Mouse (Mus musculus) forebrain, embryonic 16.5 days (tissue): ENCODE measurements around the gene Kdm3a. TPM values are rescaled to one million over a fixed set of nuclear protein-coding genes. Genes with fewer than 3 reads are reported as not detected.

Experiments
- ATAC-seq: fragments of 200-750 bp; cut with Nextera tagmentation; 2 replicates; pipeline ENCODE4 v1.8.0; 2017; ENCODE audit warnings: mild to moderate bottlenecking, moderate library complexity
- H3K27ac ChIP-seq: fragments of 300-500 bp; sonication (generic); 2 replicates; pipeline ENCODE4 v1.5.1; 2014; ENCODE audit warnings: low read length, control low read depth
- H3K27me3 ChIP-seq: fragments of 300-500 bp; sonication (generic); replicated peaks from 2 replicates; pipeline ENCODE4 v1.6.1; 2014; ENCODE audit warnings: low read length; ENCODE audit not compliant: control insufficient read depth, insufficient read depth
- H3K36me3 ChIP-seq: fragments of 300-500 bp; sonication (generic); 2 replicates; pipeline ENCODE4 v1.6.1; 2014; ENCODE audit not compliant: control insufficient read depth, insufficient read depth
- H3K4me1 ChIP-seq: fragments of 300-500 bp; sonication (generic); replicated peaks from 2 replicates; pipeline ENCODE4 v1.6.1; 2014; ENCODE audit warnings: low read length; ENCODE audit not compliant: control insufficient read depth, insufficient read depth
- H3K4me2 ChIP-seq: fragments of 300-500 bp; sonication (generic); 2 replicates; pipeline ENCODE4 v1.6.1; 2014; ENCODE audit warnings: mild to moderate bottlenecking, low read length, control low read depth
- H3K4me3 ChIP-seq: fragments of 300-500 bp; sonication (generic); replicated peaks from 2 replicates; pipeline ENCODE4 v1.5.1; 2014; ENCODE audit warnings: mild to moderate bottlenecking, low read length, control low read depth
- H3K9ac ChIP-seq: fragments of 300-500 bp; sonication (generic); replicated peaks from 2 replicates; pipeline ENCODE4 v1.6.1; 2014; ENCODE audit warnings: low read depth, low read length, control low read depth
- H3K9me3 ChIP-seq: fragments of 300-500 bp; sonication (generic); 2 replicates; pipeline ENCODE4 v1.6.1; 2016; ENCODE audit warnings: low read length; ENCODE audit not compliant: control insufficient read depth
- WGBS: fragments of 180-500 bp; shearing (Covaris S2); extraction: QIAGEN DNeasy Blood & Tissue Kit; methylation state at CpG from one replicate; pipeline ENCODE4 v1.1.7; 2014; 5-methylcytosine and 5-hydroxymethylcytosine counted together
- polyA plus RNA-seq: library from polyadenylated mRNA; unstranded; fragments of >200 nt; fragmentation: Nextera tagmentation; extraction: Ambion mirVana; gene quantifications from 2 replicates; pipeline ENCODE4 v1.2.1, GENCODE M21; 2015

Kdm3a gene
- polyA plus RNA-seq, 1 experiment from 2014 or later: 60.1 TPM

DNA sequence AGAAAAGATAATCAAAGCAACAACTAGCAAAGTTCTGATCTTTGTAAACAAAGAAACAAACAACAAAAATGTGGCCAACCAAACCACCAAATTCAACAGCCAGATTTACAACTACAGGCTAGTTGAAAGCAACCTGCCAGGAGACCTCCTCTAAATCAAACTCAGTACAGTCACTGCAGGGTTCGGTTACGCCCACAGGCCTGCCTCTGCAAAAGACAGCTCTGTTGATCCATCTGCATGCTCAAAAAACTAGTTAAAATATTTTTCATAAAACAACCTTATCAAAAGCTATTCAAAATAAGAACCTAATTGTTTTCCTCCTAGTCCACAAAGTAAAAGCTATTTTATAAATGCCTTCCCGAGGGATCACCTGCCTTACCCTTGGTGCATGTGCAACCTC, 25.0 kb downstream of the Kdm3a start:
- 86% methylated on average over 3 of the region's 3 CpGs for WGBS
- no peaks in the 10 kb centered on the region for H3K9me3 ChIP-seq
- no peak overlapping the region for H3K27ac ChIP-seq
- no peaks in the 10 kb centered on the region for H3K27me3 ChIP-seq
- H3K4me3 ChIP-seq: no peak overlapping the region
- no peak overlapping the region for H3K4me2 ChIP-seq
- H3K36me3 ChIP-seq: peaks cover 33% of the 10 kb centered on the region
- ATAC-seq: no peak
- no peaks in the 10 kb centered on the region for H3K4me1 ChIP-seq
- no peak overlapping the region for H3K9ac ChIP-seq

DNA sequence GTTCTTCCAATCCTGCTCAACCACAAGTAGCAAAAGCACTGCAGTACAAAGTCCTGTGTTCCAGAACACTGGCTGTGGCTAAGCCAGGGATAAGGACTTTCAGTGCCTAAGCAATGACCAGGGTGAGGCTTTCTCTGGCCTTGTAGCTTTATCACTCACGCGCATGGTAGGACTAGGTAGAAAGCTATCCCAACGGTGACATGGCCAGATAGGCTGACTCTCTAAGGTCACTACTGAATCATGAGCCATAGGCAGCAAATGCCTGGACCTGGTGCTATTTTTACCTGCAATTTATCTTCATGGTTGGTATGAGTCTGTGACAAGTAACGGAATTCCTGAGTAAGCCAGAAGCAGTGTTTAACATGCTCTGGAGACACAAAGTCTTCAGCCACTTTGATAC, 42.6 kb downstream of the Kdm3a start:
- no peak overlapping the region for H3K4me3 ChIP-seq
- no peak overlapping the region for H3K27ac ChIP-seq
- no peak overlapping the region for H3K4me2 ChIP-seq
- peaks cover 65% of the 10 kb centered on the region for H3K36me3 ChIP-seq
- H3K27me3 ChIP-seq: no peaks in the 10 kb centered on the region
- H3K4me1 ChIP-seq: no peaks in the 10 kb centered on the region
- no peaks in the 10 kb centered on the region for H3K9me3 ChIP-seq
- ATAC-seq: no peak
- WGBS: 95% methylated on average over 4 of the region's 4 CpGs
- no peak overlapping the region for H3K9ac ChIP-seq

DNA sequence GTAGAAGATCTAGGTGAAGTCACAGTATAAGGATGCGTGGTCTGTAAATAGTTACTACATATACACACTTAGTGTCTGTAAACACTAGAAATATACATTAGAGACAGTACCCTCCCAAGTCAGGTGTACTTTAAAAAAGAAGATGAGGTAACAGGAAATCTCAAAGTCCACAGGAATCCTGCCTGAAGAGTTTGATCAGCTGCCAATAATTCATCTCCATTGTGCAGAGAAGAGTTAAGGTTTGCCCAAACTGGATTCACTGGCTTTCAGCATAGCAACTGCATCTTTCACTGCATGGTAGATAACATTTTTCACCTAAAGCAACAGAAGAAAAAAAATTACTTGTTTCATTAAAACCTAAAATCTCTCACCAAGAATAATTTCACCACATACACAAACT, 43.4 kb downstream of the Kdm3a start:
- H3K9me3 ChIP-seq: no peaks in the 10 kb centered on the region
- 93% methylated on average over 1 of the region's 1 CpGs for WGBS
- H3K36me3 ChIP-seq: peaks cover 62% of the 10 kb centered on the region
- no peak overlapping the region for H3K9ac ChIP-seq
- no peak overlapping the region for H3K4me3 ChIP-seq
- no peak overlapping the region for H3K27ac ChIP-seq
- ATAC-seq: no peak
- H3K27me3 ChIP-seq: no peaks in the 10 kb centered on the region
- no peaks in the 10 kb centered on the region for H3K4me1 ChIP-seq
- H3K4me2 ChIP-seq: no peak overlapping the region

DNA sequence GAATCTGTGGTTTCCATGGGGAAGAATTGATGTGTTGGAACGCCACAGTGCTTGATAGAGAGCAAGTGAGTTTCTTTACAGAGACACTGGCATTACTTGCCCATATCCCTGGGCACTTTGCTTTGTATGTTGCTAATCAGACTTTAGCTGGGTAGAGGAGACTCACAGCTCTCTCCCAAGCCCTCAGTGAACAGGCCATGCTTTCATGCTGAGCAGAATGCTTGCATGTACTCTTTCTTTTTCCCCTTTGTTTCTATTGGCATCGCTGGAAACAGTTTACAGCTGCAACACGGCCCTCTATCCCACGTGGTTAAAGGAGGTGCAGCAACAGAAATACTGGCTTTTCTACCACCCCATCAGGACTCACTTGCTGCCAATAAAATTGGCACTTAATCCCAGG, 49.6 kb downstream of the Kdm3a start:
- Histone ChIP-seq H3K4me1 (no peaks in the 10 kb centered on the region; the same call in 1 of the 2 replicates), H3K4me3 (no peak overlapping the region), H3K27ac (no peak overlapping the region), H3K4me2 (no peak overlapping the region), H3K9ac (no peak overlapping the region), H3K9me3 (no peaks in the 10 kb centered on the region), H3K36me3 (peaks cover 17% of the 10 kb centered on the region), H3K27me3 (no peaks in the 10 kb centered on the region)
- ATAC-seq: peak; percentile 54
- 45% methylated on average over 4 of the region's 4 CpGs for WGBS

DNA sequence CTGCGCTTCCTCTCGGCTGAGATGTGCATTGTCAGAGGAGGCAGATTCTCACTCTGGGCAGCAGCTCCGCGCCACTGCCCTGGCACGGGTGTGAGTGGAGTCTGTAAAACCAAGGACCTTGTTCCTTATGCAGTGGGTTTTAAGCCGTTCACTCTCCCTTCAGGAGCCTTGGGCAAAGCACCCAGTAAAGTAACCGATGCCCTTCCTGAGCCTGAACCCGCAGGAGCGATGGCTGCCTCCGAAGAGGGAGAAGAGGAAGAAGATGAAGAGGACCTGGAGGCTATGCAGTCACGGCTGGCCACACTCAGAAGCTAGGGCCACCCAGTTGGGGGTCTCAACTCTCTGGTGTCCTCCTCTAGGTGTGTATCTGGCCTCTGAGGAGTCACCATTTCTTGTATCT, 53.3 kb downstream of the Kdm3a start:
- Histone ChIP-seq H3K27me3 (no peaks in the 10 kb centered on the region), H3K27ac (no peak overlapping the region), H3K9ac (no peak overlapping the region), H3K4me1 (no peaks in the 10 kb centered on the region; the same call in 1 of the 2 replicates), H3K9me3 (no peaks in the 10 kb centered on the region), H3K4me3 (no peak overlapping the region), H3K36me3 (peaks cover 4% of the 10 kb centered on the region), H3K4me2 (no peak overlapping the region)
- ATAC-seq: no peak
- WGBS: 91% methylated on average over 10 of the region's 11 CpGs

DNA sequence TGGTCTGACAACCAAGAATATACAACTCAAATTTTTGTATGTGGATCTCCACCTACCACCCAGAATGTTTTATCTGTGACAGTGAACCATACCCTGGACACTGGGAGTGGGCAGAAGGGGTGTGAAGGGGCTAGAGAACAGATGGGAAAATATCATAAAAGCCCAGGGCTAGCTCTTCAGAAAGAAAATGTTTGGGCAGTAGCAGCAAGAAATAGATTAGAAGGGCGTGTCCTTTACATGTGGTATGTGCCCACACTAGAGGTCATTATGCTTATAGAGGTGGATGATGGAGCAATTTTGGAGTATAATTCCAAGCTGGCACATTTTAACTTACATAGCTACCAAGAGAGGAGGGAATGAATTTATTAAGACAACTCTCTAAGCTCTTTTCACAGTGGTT, 57.4 kb downstream of the Kdm3a start:
- H3K27ac ChIP-seq: no peak overlapping the region
- no peaks in the 10 kb centered on the region for H3K27me3 ChIP-seq
- H3K9me3 ChIP-seq: no peaks in the 10 kb centered on the region
- no peak overlapping the region for H3K4me3 ChIP-seq
- 93% methylated on average over 1 of the region's 1 CpGs for WGBS
- no peak for ATAC-seq
- peaks cover 2% of the 10 kb centered on the region for H3K36me3 ChIP-seq
- H3K4me1 ChIP-seq: no peaks in the 10 kb centered on the region
- no peak overlapping the region for H3K9ac ChIP-seq
- H3K4me2 ChIP-seq: no peak overlapping the region

DNA sequence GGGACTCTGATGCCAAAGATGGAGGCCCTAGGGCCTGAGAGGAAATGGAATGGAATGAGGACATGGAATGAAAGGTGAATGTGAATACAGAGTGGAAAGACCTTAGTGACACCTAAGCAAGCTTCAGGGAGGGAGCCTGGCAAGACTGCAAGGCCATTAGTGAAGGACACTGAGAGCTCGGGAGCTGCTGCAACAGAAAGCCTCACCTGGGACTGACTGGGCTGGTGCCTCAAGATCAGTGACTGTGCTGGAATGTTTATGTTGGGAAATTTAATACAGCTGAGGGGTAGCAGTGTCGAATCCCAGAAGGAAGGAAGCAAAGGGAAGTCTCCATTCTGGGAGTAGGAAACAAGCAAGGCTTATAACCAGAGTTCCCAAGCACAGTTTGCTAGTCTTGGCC, 63.8 kb downstream of the Kdm3a start:
- no peak overlapping the region for H3K4me3 ChIP-seq
- 84% methylated on average over 2 of the region's 2 CpGs for WGBS
- no peak overlapping the region for H3K9ac ChIP-seq
- H3K4me1 ChIP-seq: no peaks in the 10 kb centered on the region
- H3K4me2 ChIP-seq: no peak overlapping the region
- peaks cover 2% of the 10 kb centered on the region; the same call in 1 of the 2 replicates for H3K36me3 ChIP-seq
- no peaks in the 10 kb centered on the region for H3K9me3 ChIP-seq
- no peak overlapping the region for H3K27ac ChIP-seq
- no peak for ATAC-seq
- no peaks in the 10 kb centered on the region for H3K27me3 ChIP-seq

DNA sequence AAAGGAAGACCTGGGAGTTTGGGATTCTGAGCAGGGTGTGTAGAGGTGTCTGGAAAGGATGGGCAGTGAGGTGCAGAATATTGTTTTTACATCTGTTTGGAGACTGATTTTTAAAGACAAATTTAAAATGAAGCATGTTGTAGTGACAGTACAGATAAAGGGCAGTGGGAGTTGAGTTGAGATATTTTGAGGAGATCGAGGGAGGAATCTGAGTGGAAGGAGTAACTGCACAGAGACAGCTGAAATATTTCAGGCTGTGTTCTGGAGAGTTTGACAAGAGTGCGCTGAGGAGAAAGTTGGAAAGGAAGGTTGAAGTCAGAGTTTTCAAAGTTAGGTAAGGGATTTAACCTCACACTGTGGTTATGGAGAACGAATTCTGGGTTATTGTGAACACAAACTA, 64.2 kb downstream of the Kdm3a start:
- Histone ChIP-seq H3K4me3 (no peak overlapping the region), H3K4me2 (no peak overlapping the region)
- WGBS: 90% methylated on average over 3 of the region's 3 CpGs

DNA sequence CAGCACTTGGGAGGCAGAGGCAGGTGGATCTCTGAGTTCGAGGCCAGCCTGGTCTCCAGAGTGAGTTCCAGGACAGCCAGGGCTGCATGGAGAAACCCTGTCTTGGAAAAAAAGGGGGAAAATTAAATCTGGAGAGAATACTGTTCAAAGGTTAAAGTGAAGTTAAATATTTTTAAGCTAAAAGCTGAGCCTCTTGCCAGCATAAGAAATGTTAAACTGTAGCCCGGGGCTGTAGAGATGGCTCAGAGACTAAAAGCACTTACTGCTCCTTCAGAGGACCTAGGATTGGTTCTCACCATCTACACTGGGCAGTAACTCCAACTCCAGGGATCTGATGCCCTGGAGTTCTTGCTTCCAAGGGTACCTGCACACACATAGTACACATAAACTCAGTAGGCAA, 76.0 kb downstream of the Kdm3a start:
- H3K36me3 ChIP-seq: no peaks in the 10 kb centered on the region
- H3K27me3 ChIP-seq: no peaks in the 10 kb centered on the region
- H3K9ac ChIP-seq: no peak overlapping the region
- H3K4me1 ChIP-seq: no peaks in the 10 kb centered on the region
- no peak for ATAC-seq
- no peak overlapping the region for H3K4me3 ChIP-seq
- no peak overlapping the region for H3K4me2 ChIP-seq
- WGBS: 98% methylated on average over 2 of the region's 2 CpGs
- no peak overlapping the region for H3K27ac ChIP-seq
- H3K9me3 ChIP-seq: no peaks in the 10 kb centered on the region

More for the DNA sequence above, 64.2 kb downstream of the Kdm3a start:
- no peaks in the 10 kb centered on the region for H3K9me3 ChIP-seq
- H3K36me3 ChIP-seq: peaks cover 2% of the 10 kb centered on the region; the same call in 1 of the 2 replicates
- no peak for ATAC-seq
- H3K9ac ChIP-seq: no peak overlapping the region
- H3K4me1 ChIP-seq: no peaks in the 10 kb centered on the region
- H3K27ac ChIP-seq: no peak overlapping the region
- no peaks in the 10 kb centered on the region for H3K27me3 ChIP-seq

DNA sequence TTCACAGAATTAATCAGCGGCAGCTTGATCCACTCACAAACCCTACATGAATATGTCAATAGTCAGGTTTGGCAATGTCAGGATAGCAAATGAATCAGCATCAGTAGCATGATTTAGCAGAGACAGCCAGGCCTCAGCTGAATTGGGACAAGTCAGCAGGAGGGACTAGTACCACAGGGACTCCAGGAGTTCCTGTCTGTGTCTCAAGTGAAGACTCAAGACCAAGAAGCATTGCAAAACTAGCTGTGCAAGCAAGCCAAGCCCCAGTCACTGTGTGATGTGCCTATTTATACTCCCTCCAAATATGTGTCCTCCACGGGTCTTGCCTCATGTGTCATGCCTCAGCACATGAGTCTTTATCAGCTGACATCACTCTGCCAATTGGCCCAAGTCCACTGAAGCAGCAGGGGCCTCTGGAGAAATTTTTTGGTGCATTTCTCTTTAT, 77.3 kb downstream of the Kdm3a start:
- no peaks in the 10 kb centered on the region for H3K4me1 ChIP-seq
- no peak overlapping the region for H3K4me2 ChIP-seq
- no peaks in the 10 kb centered on the region for H3K36me3 ChIP-seq
- H3K4me3 ChIP-seq: no peak overlapping the region
- H3K27ac ChIP-seq: no peak overlapping the region
- H3K27me3 ChIP-seq: no peaks in the 10 kb centered on the region
- 83% methylated on average over 2 of the region's 2 CpGs for WGBS
- no peak for ATAC-seq
- H3K9ac ChIP-seq: no peak overlapping the region
- H3K9me3 ChIP-seq: no peaks in the 10 kb centered on the region
